9 mouse cellular contexts compared by ENCODE assay signal in genomic region chr10:62491681-62492080, GRCm38 (mm10). TPM values are rescaled to one million over a fixed set of nuclear protein-coding genes. Genes with fewer than 3 reads are reported as not detected.
A peak's percentile ranks its signal among the peaks of the same experiment; 100 is the strongest.
DNase-seq lines count a peak whose midpoint lies in the region; ATAC-seq and TF ChIP-seq lines count a peak whose summit lies in the region.
"Not testable (repeated sequence)": the region's sequence is repeated elsewhere in the genome, so short reads cannot be mapped to it uniquely, and the experiment has no call there.
"Had no signal": no experiment of that assay in that cellular context is flagged by ENCODE, and none has a peak within 500 bp of the region (broad histone marks: within the 10 kb centered on the region; RNA-seq: fewer than 3 reads in every experiment).

No protein-coding gene starts in this region.

- not testable (repeated sequence) for H3K4me3 ChIP-seq in bone marrow macrophage, adult 2 months (ENCODE audit: insufficient read depth, low read length); liver, embryonic 16.5 days (ENCODE audit: low read depth, low read length); small intestine, adult 2 months (ENCODE audit: low read depth, low read length)

- not testable (repeated sequence) for H3K36me3 ChIP-seq in liver, embryonic 16.5 days (ENCODE audit: control insufficient read depth, insufficient read depth); small intestine, adult 2 months (ENCODE audit: control insufficient read depth, insufficient read depth, low read length)

- H3K9me3 ChIP-seq in liver, embryonic 16.5 days (replicated peaks; ENCODE audit: control insufficient read depth, low read length): not testable (repeated sequence)

- not testable (repeated sequence) for TF ChIP-seq POLR2A in bone marrow macrophage, adult 2 months (IDR thresholded peaks at IDR 0.05; ENCODE audit: borderline replicate concordance, low read depth, low read length); small intestine, adult 2 months (IDR thresholded peaks at IDR 0.05; ENCODE audit: low read depth, low read length)

- not testable (repeated sequence) for ATAC-seq in liver, embryonic 16.5 days (ENCODE audit: low read depth)
- peak; percentile 36 for ATAC-seq in megakaryocyte, adult 5-6 weeks (ENCODE audit: poor library complexity, severe bottlenecking)

- H3K27me3 ChIP-seq in liver, embryonic 16.5 days (ENCODE audit: control insufficient read depth, insufficient read depth, low read depth, low read length); small intestine, adult 2 months (ENCODE audit: control insufficient read depth, insufficient read depth, low read length): not testable (repeated sequence)

- peak overlapping the region; percentile 13; the same call in 1 of the 2 replicates for H3K4me2 ChIP-seq in liver, embryonic 16.5 days (ENCODE audit: low read depth, low read length)

- peaks cover 20% of the 10 kb centered on the region for H3K4me1 ChIP-seq in bone marrow macrophage, adult 2 months (ENCODE audit: control insufficient read depth, insufficient read depth, low read length)
- H3K4me1 ChIP-seq in liver, embryonic 16.5 days (ENCODE audit: control insufficient read depth, low read depth, low read length): peaks cover 17% of the 10 kb centered on the region
- not testable (repeated sequence) for H3K4me1 ChIP-seq in small intestine, adult 2 months (ENCODE audit: control insufficient read depth, insufficient read depth, insufficient read length, low read length)

- H3K27ac ChIP-seq in bone marrow macrophage, adult 2 months (ENCODE audit: insufficient read depth, low read depth, low read length): peak overlapping the region; percentile 90
- not testable (repeated sequence) for H3K27ac ChIP-seq in liver, embryonic 16.5 days (ENCODE audit: low read length)
- peak overlapping the region; percentile 27; the same call in 1 of the 2 replicates for H3K27ac ChIP-seq in small intestine, adult 2 months (ENCODE audit: insufficient read depth, low read depth, low read length)

- H3K9ac ChIP-seq in liver, embryonic 16.5 days (ENCODE audit: low read depth, low read length): not testable (repeated sequence)

- 68% methylated on average over 3 of the region's 3 CpGs for WGBS in liver, embryonic 16.5 days (ENCODE audit: insufficient replicate concordance)
- WGBS in small intestine, adult 2 months: 48% methylated on average over 3 of the region's 3 CpGs

- TF ChIP-seq CTCF in bone marrow macrophage, adult 2 months (IDR thresholded peaks at IDR 0.05; ENCODE audit: low read depth, low read length); small intestine, adult 2 months (IDR thresholded peaks at IDR 0.05; ENCODE audit: extremely low read depth, insufficient read length, insufficient replicate concordance, low read depth, low read length): not testable (repeated sequence)

- DNase-seq in R1 (ENCODE audit: low read depth, low spot score): peak; percentile 50

RNA-seq across cellular contexts. Expression of gene Vps26a, which starts 5.1 kb away (rescaled TPM):
- 110 and 117 TPM in 2 replicates for polyA plus RNA-seq in bone marrow macrophage, adult 2 months (2012; ENCODE audit: insufficient read depth, insufficient read length, missing spikeins)
- polyA plus RNA-seq in liver, embryonic 16.5 days (2015; fragmentation: Nextera tagmentation; extraction: Ambion mirVana): 38.0 and 44.0 TPM in 2 replicates
- total RNA-seq in megakaryocyte, adult 5-6 weeks (2015): 101 and 124 TPM in 2 replicates
- 124 and 146 TPM in 2 replicates for total RNA-seq in megakaryocyte, adult 5-6 weeks (2017)
- 1.3 and 3.2 TPM in 2 replicates for polyA plus RNA-seq in small intestine, adult 2 months (2012; rRNA removed)

RNA-seq across cellular contexts. Expression of gene Srgn, which starts 35.6 kb away (rescaled TPM):
- 253 and 281 TPM in 2 replicates for polyA plus RNA-seq in bone marrow macrophage, adult 2 months (2012; ENCODE audit: insufficient read depth, insufficient read length, missing spikeins)
- 62.1 and 65.8 TPM in 2 replicates for polyA plus RNA-seq in liver, embryonic 16.5 days (2015; fragmentation: Nextera tagmentation; extraction: Ambion mirVana)
- total RNA-seq in megakaryocyte, adult 5-6 weeks (2015): 646 and 668 TPM in 2 replicates
- 492 and 500 TPM in 2 replicates for total RNA-seq in megakaryocyte, adult 5-6 weeks (2017)
- 6.5 and 8.2 TPM in 2 replicates for polyA plus RNA-seq in small intestine, adult 2 months (2012; rRNA removed)
- polyA plus RNA-seq: Patski had no signal

RNA-seq across cellular contexts. Expression of gene Supv3l1, which starts 42.1 kb away (rescaled TPM):
- 9.4 and 14.4 TPM in 2 replicates for polyA plus RNA-seq in bone marrow macrophage, adult 2 months (2012; ENCODE audit: insufficient read depth, insufficient read length, missing spikeins)
- polyA plus RNA-seq in liver, embryonic 16.5 days (2015; fragmentation: Nextera tagmentation; extraction: Ambion mirVana): 11.4 and 11.6 TPM in 2 replicates
- total RNA-seq in megakaryocyte, adult 5-6 weeks (2015): 14.9 and 20.5 TPM in 2 replicates
- total RNA-seq in megakaryocyte, adult 5-6 weeks (2017): 19.5 and 20.7 TPM in 2 replicates
- polyA plus RNA-seq in small intestine, adult 2 months (2012; rRNA removed): 8.4 and 10.9 TPM in 2 replicates

RNA-seq across cellular contexts. Expression of gene 4930507D05Rik, which starts 42.4 kb away (rescaled TPM):
- not detected in 2 replicates for polyA plus RNA-seq in bone marrow macrophage, adult 2 months (2012; ENCODE audit: insufficient read depth, insufficient read length, missing spikeins)
- 0.08 and 0.09 TPM in 2 replicates for polyA plus RNA-seq in liver, embryonic 16.5 days (2015; fragmentation: Nextera tagmentation; extraction: Ambion mirVana)
- not detected in 2 replicates for total RNA-seq in megakaryocyte, adult 5-6 weeks (2015)
- total RNA-seq in megakaryocyte, adult 5-6 weeks (2017): 0.69 TPM in 1 of 2 replicates, not detected in the other
- 0.05 TPM in 1 of 2 replicates, not detected in the other for polyA plus RNA-seq in small intestine, adult 2 months (2012; rRNA removed)
- polyA plus RNA-seq: activated CD4-positive, CD25-positive, alpha-beta regulatory T cell, adult 4 months; CD4-positive, CD25-positive, alpha-beta regulatory T cell, adult 4 months; erythroblast, embryonic 14.5 days had no signal
